In genomic region chr9:115220466-115220865, GRCm38 (mm10) we compare ENCODE assay signal across 8 mouse cellular contexts.
"Had no signal": no experiment of that assay in that cellular context is flagged by ENCODE, and none has a peak within 500 bp of the region (broad histone marks: within the 10 kb centered on the region; RNA-seq: fewer than 3 reads in every experiment).

No protein-coding gene starts in this region.

- DNase-seq: kidney, postnatal 25 days; liver; liver, embryonic 13.5 days; liver, postnatal 0 days; lung, postnatal 14 days; right cerebral cortex, adult 18-20 months; right cerebral cortex, postnatal 25 days; thymus, postnatal 36 days had no signal
